Mouse (Mus musculus) G1E-ER4 (cell line): ENCODE results near the gene Spdl1. TPM values are rescaled to one million over a fixed set of nuclear protein-coding genes. Genes with fewer than 3 reads are reported as not detected.

Source experiments
- GATA1 ChIP-seq: IDR thresholded peaks from one replicate; pipeline ENCODE4 v1.8.0; 2012; ENCODE audit warnings: low read length, inconsistent platforms
- polyA plus RNA-seq: library from polyadenylated mRNA; stranded (reverse); fragments of >175 nt; gene quantifications from 2 replicates; pipeline ENCODE4 v1.2.3, GENCODE M21; 2012

The Spdl1 gene
- 1.2 and 2.5 TPM in 2 replicates for polyA plus RNA-seq

DNA sequence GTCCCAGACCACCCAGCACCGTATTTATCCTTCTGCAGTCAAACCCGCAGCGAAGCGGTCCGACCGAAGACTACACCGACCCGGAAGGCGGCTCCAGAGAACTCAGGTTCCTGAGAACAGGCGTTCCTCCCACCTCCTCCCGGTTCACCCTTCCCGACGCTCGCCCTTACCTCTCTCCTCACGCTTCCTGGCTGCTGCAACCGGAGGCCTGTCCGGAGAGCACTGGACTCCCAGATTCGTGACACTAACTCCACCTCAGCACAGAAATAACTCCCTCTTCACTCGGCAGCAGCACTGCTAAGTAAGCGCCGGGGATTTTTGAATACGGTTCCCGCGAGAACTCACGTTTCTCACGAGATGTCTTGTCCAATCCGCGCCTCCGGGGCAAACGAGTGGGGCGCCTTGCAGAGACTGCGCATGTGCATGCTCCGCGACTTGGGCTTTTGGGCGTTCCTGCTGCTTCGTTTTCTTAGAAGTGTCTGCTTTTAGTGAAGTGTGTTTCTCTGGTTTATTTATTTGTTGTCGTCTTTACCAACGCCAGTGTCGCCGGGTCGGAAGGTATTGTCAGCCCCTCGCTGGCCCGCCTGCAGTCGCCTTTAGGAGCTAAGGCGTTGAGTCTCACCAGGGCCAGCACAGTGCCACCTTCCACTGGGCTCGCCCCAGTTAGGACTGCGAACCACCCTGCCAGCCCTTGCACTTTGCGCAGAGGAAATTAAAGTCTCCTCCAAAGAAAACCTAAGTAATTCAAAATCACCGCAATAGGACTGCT lies at the start of gene Spdl1:
Gene Spdl1 (minus strand): TSS at position 324 of the 769 bp plus-strand sequence.
- TF ChIP-seq GATA1: no peak

DNA sequence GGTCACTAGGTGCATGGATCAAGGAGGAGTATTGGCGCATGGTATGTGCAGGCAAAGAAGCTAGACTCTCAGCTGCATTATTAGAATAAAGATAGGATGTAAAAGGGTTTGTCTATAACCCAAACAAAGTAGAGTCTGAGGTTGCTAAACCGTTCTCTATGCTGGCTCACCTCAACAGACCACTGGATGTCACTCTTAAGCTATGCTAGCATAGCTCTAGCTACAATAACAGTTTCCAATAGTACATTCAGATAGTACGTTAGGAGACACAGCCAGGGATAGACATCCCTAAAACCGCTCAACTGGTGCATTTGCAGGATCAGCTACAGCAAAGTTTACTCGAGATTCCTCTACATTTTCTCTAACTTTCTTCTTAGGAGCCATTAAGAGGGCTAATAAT lies 48.1 kb upstream of the Spdl1 start:
- TF ChIP-seq GATA1: no peak

DNA sequence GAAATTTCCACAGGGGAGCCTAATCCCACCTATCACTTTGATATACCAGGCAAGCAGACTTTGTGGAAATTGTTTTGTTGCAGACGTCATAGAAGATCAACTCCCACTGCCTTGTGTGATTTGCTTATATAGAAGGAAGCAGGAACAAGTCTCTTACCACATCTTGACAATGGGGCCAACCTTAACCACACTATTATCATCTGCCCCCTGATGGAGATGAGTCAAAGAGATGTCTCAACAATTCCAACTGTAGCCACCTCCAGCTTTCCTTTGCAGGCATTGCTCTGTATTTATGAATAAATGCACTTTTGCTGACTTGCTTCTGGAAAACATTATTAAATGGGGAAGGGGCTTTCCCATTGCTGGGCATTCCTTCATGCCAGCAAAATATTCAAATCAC lies 46.2 kb upstream of the Spdl1 start:
- TF ChIP-seq GATA1: no peak

DNA sequence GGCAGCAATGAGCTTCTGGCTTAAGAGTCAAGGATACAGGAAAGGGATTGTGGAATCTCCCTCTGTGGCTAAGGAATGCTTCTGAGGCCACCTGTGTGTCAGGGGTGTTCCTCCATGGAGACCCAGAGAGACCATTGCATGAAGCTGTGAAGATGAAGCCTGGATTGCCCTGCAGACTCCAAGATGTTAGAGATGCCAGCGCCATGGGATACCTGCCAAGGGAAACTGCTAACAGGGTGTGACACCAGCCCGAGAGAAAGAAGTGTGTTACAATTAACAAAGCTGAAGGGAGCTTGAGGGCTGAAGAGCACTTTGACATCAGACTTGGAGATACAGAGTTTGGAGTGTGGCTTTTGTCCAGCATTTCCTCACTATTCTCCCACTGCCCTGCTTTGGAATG lies 40.4 kb upstream of the Spdl1 start:
- TF ChIP-seq GATA1: no peak

DNA sequence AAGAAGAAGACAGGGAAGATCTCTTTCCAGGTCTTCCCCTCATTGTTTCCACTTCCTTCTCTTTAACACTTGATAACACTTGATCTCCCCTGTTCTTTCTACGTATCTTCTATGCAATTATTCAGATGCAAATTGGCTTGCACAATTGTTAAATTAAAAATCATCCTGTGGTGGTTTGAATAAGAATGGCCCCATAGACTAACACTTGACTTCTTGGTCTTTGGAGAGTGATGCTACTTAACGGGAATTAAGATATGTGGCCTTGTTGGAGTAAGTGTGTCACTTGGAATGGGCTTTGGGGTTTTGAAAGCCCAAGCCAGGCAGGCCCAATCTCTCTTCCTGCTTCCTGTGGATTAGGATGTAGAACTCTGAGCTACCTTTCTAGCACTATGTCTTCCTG lies 39.0 kb upstream of the Spdl1 start:
- TF ChIP-seq GATA1: no peak

DNA sequence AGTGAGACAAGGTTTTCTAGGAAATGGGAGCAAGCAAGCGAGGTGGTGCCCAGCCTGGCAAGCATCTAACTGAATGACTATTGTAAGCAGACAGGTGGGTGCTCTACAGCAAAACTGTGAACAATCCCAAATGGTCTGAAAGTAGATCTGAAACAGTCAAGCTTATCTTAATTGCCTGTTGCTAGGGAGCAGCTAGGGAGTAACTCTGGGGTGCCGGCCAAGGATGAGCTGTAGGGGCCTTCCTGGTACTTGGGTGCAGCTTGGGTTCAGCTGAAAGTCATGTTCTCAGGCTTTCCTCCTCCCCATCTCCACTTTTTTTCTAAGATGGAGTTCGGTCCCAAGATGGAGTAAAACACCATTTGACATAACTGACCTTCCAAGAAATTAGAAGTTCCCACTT lies 38.5 kb upstream of the Spdl1 start:
- TF ChIP-seq GATA1: no peak

DNA sequence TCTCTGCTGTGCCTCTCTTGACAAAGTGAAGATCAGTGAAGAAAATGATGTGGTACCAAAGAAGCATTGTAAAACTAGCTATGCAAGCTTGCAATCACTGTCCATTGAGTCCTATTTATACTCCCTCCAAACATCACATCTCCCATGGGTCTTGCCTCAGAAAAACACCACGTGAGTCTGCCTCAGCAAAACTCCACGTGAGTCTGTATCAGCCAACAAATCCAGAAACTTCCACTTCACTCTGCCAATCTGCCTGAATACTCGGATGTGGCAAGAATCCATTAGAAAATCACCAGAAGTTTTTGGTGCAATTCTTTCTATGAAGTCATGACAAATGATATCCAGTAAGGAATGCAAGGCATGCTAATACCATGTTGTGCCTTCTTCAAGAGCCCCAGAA lies 38.0 kb upstream of the Spdl1 start:
- TF ChIP-seq GATA1: no peak

DNA sequence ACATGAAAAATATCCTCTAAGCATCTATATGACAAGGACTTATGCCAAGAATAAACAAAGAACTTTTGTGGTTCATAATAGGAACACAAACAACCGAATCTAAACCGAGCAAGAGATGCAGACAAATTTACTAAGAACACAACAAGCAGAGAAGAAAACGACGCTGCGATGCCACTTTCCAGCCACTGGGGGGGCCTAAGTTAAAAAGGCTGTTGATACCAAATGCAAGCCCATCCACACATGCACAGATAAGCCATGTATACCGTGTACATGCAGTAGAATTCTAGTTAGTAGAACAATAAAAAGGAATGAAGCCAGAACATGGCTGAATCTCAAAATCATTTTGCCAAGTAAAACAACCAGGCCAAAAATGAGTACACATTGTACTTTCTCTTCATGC lies 35.2 kb upstream of the Spdl1 start:
- TF ChIP-seq GATA1: no peak

DNA sequence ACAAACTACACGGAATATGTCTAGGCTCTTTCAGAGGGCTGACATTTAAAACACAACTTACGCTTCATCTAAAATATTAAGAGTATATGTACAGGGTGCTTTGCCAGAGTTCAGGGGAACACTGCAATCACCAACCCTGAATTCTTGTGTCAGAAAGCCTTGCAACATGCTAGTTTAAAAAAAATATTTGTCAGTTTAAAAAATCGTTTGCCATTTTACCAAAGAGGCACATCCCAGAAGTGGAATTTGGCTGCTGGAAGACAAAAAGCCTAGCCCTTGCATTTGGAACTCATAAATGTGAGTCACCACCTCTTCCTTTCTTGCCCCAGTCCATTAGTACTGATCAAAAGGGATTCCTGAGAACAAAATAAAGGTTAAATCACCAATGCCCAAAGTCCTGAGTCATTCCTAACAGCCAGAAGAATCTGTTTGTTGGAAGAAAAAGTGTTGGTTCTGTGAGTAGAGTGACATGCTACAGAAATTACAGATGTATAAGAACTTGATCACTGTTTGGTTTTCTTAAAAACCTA lies 32.4 kb upstream of the Spdl1 start:
- TF ChIP-seq GATA1: no peak

DNA sequence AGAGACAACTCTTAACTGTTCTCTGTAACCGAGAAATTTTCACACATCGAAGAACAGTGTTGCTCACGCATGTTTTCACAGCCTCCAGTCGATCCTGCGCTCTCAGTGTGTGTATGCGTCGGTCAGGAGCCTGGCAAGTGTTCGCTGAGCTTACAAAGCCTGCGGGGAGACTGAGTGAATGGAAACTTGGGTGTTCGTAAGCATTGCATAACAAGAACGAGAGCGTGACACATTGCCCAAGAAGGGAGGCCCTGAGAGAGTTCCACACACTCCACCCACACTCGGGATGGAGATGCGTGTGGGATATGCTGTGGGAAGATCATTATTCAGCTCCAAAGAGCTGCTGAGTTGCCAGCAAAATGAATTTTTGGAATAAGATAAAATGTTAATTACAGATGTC lies 31.7 kb upstream of the Spdl1 start:
- no peak for TF ChIP-seq GATA1

DNA sequence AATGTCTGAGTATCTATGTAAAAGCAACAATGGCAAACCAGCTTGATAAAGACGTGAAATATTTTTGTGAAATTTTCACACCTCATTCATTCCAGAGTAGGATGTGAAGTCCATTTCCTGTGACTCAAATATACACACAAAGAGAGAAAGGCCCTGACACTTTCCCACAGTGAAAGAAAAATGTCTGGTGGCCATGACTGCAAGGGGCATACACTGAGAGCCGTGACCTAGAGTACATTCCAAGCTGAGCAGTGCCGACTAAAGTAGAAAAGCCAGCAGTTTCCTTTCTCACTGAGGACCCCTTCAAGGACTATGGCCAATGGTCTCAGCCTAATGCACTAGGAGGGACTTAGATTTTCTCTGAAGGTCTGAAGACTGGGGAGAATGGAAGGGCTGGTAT lies 23.2 kb upstream of the Spdl1 start:
- no peak for TF ChIP-seq GATA1

DNA sequence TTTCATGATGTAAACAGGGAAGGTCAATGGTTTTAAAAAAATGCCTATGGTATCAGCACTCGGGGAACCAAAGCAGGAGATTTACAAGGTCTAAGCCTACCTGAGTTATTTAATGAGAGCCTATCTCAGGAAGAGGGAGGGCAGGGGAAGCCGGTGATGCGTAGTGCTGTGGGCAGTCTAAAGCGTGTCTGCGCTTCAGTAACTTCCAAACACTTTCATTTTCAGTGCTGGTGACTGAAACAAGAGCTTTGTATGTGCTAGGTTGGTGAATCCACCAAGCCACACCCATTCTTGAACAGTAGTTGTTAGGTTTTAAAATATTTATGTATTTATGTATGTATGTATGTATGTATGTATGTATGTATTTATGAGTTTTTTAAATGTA lies 12.8 kb upstream of the Spdl1 start:
- TF ChIP-seq GATA1: no peak

DNA sequence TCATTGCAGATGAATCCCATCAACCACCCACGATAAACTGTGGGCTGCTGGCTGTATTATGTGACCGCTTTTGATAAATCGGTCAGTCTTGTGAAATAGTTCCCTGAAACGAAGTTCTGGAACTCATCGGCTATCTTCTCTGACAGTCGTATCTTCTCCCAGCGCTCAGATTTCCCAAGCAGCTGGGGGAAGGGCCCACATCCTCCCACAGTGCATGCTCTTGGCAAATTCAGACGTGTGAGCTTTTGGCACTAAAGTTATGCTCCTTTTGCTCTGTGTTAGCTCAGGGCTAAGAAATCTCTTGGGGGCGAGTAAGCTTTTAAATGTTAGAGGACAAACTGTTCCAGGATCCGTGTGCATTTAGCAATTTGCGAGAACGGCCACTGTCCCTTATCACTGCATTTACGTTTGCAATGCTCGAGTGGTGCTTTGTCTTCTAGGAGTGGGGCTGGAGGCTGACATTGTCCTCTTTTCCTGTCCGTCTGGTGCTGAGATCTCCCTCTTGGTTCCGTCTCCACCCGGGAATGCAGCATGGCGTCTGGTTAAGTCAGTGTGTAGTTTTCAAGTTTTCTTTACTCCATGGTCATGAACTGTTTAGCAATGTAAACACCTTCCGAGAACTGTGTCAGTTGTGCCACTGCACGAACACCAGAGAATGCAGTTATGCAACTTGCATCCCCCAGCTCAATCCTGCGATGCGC lies 12.3 kb upstream of the Spdl1 start:
- TF ChIP-seq GATA1: no peak

DNA sequence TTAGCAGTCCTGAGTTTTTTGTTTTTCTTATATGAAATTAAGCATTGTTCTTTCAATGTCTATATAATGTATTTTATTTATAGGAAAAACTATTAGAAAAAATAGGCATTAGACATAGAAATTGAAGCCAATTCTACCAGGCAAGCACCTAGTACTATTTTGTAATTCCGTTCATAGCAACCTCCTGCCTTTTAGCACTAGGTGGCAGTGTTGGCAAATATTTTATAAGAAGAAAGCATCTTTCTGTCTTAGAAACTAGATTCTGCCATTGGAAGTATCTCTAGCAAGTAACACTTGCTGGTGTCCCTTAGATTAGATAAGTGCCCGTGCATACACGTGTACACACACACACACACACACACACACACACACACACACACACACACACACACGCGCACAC lies 10.1 kb upstream of the Spdl1 start:
- no peak for TF ChIP-seq GATA1

DNA sequence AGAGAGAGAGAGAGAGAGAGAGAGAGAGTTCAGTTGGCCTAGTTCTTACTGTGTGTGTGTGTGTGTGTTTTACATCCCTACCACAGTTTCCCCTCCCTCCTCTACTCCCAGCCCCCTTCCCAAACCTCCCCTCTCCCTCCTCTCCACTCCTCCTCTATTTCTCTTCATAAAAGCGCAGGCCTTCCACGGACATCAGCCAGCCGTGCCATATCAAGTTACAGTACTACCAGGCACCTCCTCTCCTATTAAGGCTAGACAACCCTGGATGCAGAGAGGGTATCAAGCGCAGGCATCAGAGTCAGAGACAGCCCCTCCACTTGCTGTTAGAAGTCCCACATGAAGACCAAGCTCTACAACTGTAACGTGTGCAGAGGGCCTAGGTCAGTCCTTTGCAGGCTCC lies 6.8 kb upstream of the Spdl1 start:
- TF ChIP-seq GATA1: no peak

DNA sequence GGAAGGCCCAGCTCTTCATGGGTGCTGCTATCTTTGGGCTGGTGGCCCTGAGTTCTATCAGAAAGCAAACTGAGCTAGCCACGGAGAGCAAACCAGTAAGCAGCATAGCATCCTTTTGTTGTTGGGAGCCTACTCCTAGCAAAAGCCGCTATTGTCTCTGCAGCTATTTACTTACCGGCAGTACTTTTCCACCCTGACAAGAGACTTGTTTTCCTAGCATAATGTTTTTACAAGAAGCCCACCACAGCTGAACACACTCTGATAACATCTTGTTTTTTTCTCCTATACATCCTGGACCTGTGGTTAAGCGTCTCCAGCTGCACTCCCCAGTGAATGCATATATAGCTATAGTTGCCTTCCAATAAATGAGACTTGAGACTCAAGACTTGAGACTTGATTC lies 5.6 kb upstream of the Spdl1 start:
- no peak for TF ChIP-seq GATA1

DNA sequence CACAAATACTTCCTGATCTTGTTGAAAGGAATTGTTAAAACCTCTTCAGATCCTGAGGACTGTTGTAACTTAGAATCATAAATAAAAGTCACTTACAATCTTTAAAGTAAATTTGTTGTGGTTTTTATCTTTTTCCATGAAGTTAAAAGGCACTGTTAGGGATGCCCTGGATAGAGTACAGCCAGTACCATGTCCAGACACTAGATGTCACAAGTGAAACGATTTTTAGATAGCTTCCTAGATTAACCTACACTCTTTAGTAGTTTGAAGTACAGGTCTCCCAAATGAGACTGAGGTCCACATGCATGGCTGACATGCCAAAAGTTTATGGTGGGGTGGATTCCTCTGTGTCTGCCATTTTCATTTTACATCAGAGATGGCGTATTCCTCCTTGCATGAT lies 2.8 kb upstream of the Spdl1 start:
- no peak for TF ChIP-seq GATA1
